Mouse (Mus musculus): ENCODE results near the gene Fli1. TPM values are rescaled to one million over a fixed set of nuclear protein-coding genes. Genes with fewer than 3 reads are reported as not detected.

Gene Fli1
- polyA plus RNA-seq, 1 experiment from 2014 or later, result 7.9 TPM

DNA sequence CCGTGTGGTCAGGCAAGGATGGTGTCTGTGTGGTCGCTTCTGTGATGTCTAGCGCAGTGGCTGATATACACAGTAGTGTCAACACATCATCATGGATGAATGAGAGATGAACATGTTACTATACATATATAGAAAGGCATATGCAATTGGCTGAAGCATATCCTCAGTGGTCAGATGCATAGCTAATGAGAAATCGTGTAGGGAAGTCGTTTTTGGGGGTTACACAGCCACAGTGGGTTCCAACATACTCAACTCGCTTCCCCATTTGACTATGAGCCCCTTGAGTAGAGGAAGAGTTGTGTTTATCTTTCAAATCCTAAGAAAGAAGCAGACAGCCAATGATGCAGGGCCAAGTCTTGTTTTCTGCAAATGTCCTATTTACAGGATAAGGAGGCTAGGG, 149.9 kb downstream of the Fli1 start:
- Histone ChIP-seq H3K4me1 (no peaks in the 10 kb centered on the region), H3K4me3 (no peak overlapping the region), H3K4me2 (no peak overlapping the region), H3K27me3 (replicated peaks) (no peaks in the 10 kb centered on the region), H3K9me3 (no peaks in the 10 kb centered on the region), H3K9ac (no peak overlapping the region), H3K27ac (no peak overlapping the region), H3K36me3 (replicated peaks) (no peaks in the 10 kb centered on the region)
- WGBS, result 82% methylated on average over 6 of the region's 6 CpGs
- no peak for ATAC-seq (replicated peaks)

DNA sequence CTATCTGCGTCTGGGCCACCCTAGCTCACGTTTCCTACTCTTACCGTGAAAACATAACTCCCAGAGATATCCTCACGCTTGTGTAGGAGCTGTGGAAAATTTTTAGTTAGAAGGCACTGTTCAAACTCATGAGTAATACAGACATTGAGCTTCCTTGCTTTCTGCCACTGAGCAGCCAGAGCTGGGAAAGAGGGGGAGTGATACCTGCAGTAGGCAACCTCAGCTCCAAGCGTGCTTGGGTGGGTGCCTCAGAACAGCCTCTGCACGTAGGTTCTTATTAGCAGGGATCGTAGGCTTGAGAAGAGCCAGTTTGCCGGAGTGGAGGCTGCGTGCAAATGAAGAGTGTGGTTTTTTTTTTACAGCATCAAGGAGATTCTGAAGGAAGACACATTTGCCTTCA, 151.0 kb downstream of the Fli1 start:
- no peaks in the 10 kb centered on the region for H3K9me3 ChIP-seq
- no peak overlapping the region for H3K4me2 ChIP-seq
- H3K27me3 ChIP-seq (replicated peaks), result no peaks in the 10 kb centered on the region
- WGBS, result 88% methylated on average over 9 of the region's 9 CpGs
- ATAC-seq (replicated peaks), result no peak
- no peak overlapping the region for H3K27ac ChIP-seq
- no peak overlapping the region for H3K4me3 ChIP-seq
- H3K4me1 ChIP-seq, result no peaks in the 10 kb centered on the region
- H3K9ac ChIP-seq, result no peak overlapping the region
- no peaks in the 10 kb centered on the region for H3K36me3 ChIP-seq (replicated peaks)

DNA sequence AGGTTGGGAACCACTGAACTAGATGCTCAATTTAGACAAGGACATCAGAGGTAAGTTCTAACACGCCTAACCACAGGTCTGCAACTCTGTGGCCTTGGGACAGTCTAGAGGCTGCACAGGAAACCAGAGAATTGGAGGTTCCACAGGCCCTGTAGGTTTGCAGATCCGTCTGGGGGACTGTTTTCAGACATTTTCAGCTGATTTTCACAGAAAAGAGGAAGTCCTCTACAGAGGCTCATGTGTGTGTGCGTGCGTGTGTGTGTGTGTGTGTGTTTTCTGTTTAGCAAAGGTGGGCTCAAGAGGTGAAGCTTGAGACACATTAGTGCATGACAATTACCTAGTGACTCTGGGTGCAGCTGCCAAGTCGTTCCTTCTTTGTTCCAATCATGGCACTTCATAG, 151.6 kb downstream of the Fli1 start:
- no peak overlapping the region for H3K9ac ChIP-seq
- H3K4me2 ChIP-seq, result no peak overlapping the region
- H3K27me3 ChIP-seq (replicated peaks), result no peaks in the 10 kb centered on the region
- H3K4me1 ChIP-seq, result no peaks in the 10 kb centered on the region
- H3K9me3 ChIP-seq, result no peaks in the 10 kb centered on the region
- 82% methylated on average over 5 of the region's 5 CpGs for WGBS
- ATAC-seq (replicated peaks), result no peak
- H3K27ac ChIP-seq, result no peak overlapping the region
- H3K36me3 ChIP-seq (replicated peaks), result no peaks in the 10 kb centered on the region
- H3K4me3 ChIP-seq, result no peak overlapping the region

DNA sequence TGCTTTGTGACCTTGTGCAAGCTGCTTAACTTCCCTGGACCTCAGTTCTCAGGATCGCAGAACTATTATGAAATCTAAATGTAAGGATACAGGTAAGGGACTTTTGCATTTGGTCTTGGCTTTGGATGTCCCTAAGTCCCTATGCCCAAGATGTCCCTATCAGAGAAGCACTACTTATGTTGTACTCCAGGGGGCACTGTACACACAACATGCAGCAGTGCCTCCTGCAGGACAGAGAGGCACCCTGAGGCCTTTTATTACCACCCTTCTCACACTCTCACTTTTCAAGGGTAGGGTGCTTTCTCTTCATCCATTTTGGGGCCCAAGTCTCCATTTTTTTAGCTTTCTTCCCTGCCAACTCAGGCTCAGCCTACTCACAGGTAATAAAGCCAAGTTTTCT, 154.5 kb downstream of the Fli1 start:
- H3K27me3 ChIP-seq (replicated peaks), result no peaks in the 10 kb centered on the region

DNA sequence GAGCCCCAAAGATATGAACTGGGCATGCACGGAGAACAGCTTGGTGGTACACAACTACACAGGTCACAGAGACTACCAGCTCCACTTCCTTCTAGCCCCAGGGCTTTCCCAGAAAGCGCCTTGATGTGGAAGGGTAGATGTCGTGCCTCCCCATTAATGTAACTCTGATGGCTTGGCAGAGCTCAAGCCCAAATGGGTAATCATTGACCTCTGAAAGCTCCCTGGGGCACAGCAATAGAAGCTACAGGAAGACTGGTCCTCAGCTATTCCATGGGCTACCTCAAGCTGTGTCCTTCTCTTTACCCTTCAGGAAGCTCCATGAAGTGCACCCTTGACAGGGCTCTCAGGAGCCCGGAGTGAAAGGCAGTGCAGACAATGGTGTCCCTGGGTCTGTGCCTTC, 157.8 kb downstream of the Fli1 start:
- WGBS, result 88% methylated on average over 4 of the region's 4 CpGs
- no peak for ATAC-seq (replicated peaks)
- Histone ChIP-seq H3K36me3 (replicated peaks) (no peaks in the 10 kb centered on the region), H3K4me2 (no peak overlapping the region), H3K4me1 (no peaks in the 10 kb centered on the region), H3K27ac (no peak overlapping the region), H3K4me3 (no peak overlapping the region), H3K9ac (no peak overlapping the region), H3K27me3 (replicated peaks) (no peaks in the 10 kb centered on the region), H3K9me3 (no peaks in the 10 kb centered on the region)

More for the DNA sequence above, 154.5 kb downstream of the Fli1 start:
- Histone ChIP-seq H3K4me3 (no peak overlapping the region), H3K4me2 (no peak overlapping the region), H3K4me1 (no peaks in the 10 kb centered on the region), H3K9me3 (no peaks in the 10 kb centered on the region), H3K9ac (no peak overlapping the region), H3K27ac (no peak overlapping the region), H3K36me3 (replicated peaks) (no peaks in the 10 kb centered on the region)
- 90% methylated on average over 1 of the region's 1 CpGs for WGBS
- no peak for ATAC-seq (replicated peaks)

DNA sequence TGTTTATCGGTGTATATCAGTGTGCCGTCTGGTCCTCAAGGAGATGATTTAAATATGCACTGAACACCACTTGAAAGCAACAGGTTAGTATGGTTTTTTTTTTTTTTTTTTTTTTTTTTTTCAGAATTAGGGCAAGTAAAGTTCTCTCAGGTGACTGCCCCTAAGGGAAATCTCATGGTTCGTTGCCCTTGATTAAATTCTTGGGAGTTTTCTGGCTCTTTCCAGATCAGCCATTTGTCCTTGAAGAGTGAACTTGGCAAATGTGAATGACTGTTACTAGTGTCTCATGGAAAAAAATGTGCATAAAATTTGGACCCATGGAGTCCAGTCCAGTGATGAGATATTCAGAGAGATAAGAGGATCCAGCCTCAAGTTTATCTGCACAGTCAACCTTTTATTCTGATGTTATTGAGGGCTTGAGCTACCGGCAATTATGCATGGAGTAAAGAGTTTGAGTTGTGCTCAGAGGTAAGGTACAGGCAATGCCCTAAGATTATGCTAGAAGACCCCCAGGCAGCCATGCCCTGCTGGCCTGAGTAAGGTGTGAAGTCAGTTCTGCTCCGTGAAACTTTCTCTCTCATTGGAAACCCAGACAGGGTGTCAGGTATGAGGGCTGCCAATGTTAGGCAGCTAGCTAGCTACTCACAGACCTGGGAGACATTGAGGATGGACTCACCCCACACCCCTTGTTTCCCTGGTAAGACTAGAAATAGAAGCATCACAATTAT, 165.6 kb downstream of the Fli1 start:
- 93% methylated on average over 5 of the region's 5 CpGs for WGBS
- Histone ChIP-seq H3K9me3 (no peaks in the 10 kb centered on the region), H3K4me2 (no peak overlapping the region), H3K4me1 (no peaks in the 10 kb centered on the region), H3K27me3 (replicated peaks) (no peaks in the 10 kb centered on the region), H3K27ac (no peak overlapping the region), H3K36me3 (replicated peaks) (no peaks in the 10 kb centered on the region), H3K9ac (no peak overlapping the region), H3K4me3 (no peak overlapping the region)
- no peak for ATAC-seq (replicated peaks)

DNA sequence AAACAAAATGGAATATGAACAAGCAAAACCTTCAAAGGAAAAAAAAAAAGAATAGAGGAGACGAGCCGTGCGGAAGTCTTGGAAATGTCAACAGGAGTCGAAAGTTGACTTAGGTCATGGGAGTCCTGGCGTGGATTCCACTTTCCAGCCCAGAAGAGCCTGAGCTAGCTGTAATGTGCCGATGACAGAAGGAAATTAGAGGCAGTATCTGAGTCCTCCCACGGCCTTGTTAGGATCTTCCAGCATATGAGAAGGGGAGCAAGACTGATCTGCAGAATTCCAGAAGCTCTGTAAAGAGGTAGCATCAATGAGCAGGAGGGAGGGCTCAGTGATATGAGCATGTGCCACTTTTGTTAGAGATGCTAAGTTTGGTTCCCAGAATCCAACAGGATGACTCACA, 166.6 kb downstream of the Fli1 start:
- ATAC-seq (replicated peaks), result no peak
- Histone ChIP-seq H3K9me3 (no peaks in the 10 kb centered on the region), H3K27ac (no peak overlapping the region), H3K9ac (no peak overlapping the region), H3K4me2 (no peak overlapping the region), H3K4me1 (no peaks in the 10 kb centered on the region), H3K27me3 (replicated peaks) (no peaks in the 10 kb centered on the region), H3K4me3 (no peak overlapping the region), H3K36me3 (replicated peaks) (no peaks in the 10 kb centered on the region)
- whole genome bisulfite sequencing, result 86% methylated on average over 7 of the region's 7 CpGs

DNA sequence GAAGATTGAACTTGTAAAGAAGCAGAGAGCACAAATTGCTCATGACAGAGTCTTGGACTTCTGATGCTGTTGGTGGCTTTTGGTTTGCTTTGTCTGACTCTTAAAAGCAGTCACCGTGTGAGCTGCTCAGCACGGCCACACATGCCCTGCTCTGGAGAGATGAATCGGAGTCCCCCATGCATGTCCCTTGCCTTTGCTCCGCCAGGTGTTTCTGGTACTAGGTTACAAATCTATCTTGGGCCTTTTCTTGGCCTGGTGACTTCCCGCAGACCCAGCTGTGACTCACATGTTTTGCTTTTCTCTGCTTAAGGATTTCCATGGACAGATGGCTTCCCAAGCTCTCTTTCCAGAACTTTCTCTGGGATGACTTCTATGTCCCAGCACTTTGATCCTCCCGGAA, 169.0 kb downstream of the Fli1 start:
- H3K27me3 ChIP-seq (replicated peaks), result no peaks in the 10 kb centered on the region
- ATAC-seq (replicated peaks), result no peak
- H3K4me3 ChIP-seq, result no peak overlapping the region
- no peak overlapping the region for H3K9ac ChIP-seq
- WGBS, result 90% methylated on average over 6 of the region's 6 CpGs
- H3K36me3 ChIP-seq (replicated peaks), result no peaks in the 10 kb centered on the region
- no peak overlapping the region for H3K27ac ChIP-seq
- no peaks in the 10 kb centered on the region for H3K9me3 ChIP-seq
- H3K4me1 ChIP-seq, result peaks cover 8% of the 10 kb centered on the region
- H3K4me2 ChIP-seq, result no peak overlapping the region

Other genes with a start within 250 kb of the Fli1 start
- gene Kcnj5, start 198.5 kb downstream of the Fli1 start, polyA plus RNA-seq (2015; fragmentation: Nextera tagmentation; extraction: Ambion mirVana), result 0.80 and 1.3 TPM in 2 replicates
- not detected in 2 replicates for gene Kcnj1, start 170.4 kb downstream of the Fli1 start, polyA plus RNA-seq (2015; fragmentation: Nextera tagmentation; extraction: Ambion mirVana)
- gene Ets1, start 93.4 kb upstream of the Fli1 start, polyA plus RNA-seq (2015; fragmentation: Nextera tagmentation; extraction: Ambion mirVana), result 18.6 and 20.8 TPM in 2 replicates

All from midbrain, embryonic 15.5 days (tissue).